Mouse (Mus musculus) kidney, postnatal 0 days (tissue): Measurements from ENCODE around the gene Ift122. TPM values are rescaled to one million over a fixed set of nuclear protein-coding genes. Genes with fewer than 3 reads are reported as not detected.

Experiments
- ATAC-seq: fragments of 200-750 bp; cut with Nextera tagmentation; replicated peaks from 2 replicates; pipeline ENCODE4 v1.8.0; 2017; ENCODE audit warnings: low read depth, moderate number of reproducible peaks, moderate TSS enrichment, moderate library complexity; ENCODE audit not compliant: low FRiP score
- DNase-seq: peaks from one replicate; pipeline ENCODE4 v3.0.0-alpha.2; 2016; ENCODE audit warnings: low spot score
- H3K27ac ChIP-seq: fragments of 300-500 bp; sonication (generic); 2 replicates; pipeline ENCODE4 v1.5.1; 2014; ENCODE audit warnings: mild to moderate bottlenecking
- H3K27me3 ChIP-seq: fragments of 300-500 bp; sonication (generic); 2 replicates; pipeline ENCODE4 v1.6.1; 2014; ENCODE audit warnings: low read length, mixed read lengths; ENCODE audit not compliant: insufficient read depth
- H3K36me3 ChIP-seq: fragments of 300-500 bp; sonication (generic); 2 replicates; pipeline ENCODE4 v1.6.1; 2014; ENCODE audit warnings: low read length, mixed read lengths; ENCODE audit not compliant: insufficient read depth
- H3K4me1 ChIP-seq: fragments of 300-500 bp; sonication (generic); replicated peaks from 2 replicates; pipeline ENCODE4 v1.6.1; 2014; ENCODE audit warnings: antibody characterized with exemption, low read length, mixed read lengths; ENCODE audit not compliant: insufficient read depth
- H3K4me2 ChIP-seq: fragments of 300-500 bp; sonication (generic); 2 replicates; pipeline ENCODE4 v1.6.1; 2014; ENCODE audit warnings: mild to moderate bottlenecking, low read length, moderate library complexity, mixed read lengths
- H3K4me3 ChIP-seq: fragments of 300-500 bp; sonication (generic); replicated peaks from 2 replicates; pipeline ENCODE4 v1.5.1; 2014; ENCODE audit warnings: low read depth, low read length
- H3K9ac ChIP-seq: fragments of 300-500 bp; sonication (generic); 2 replicates; pipeline ENCODE4 v1.6.1; 2014; ENCODE audit warnings: low read depth, low read length
- H3K9me3 ChIP-seq: fragments of 300-500 bp; sonication (generic); replicated peaks from 2 replicates; pipeline ENCODE4 v1.6.1; 2016; ENCODE audit warnings: low read length, inconsistent platforms, mixed read lengths
- CTCF ChIP-seq: IDR thresholded peaks from 2 replicates; pipeline ENCODE4 v1.5.1; 2016; ENCODE audit warnings: antibody characterized with exemption, low read depth, mild to moderate bottlenecking, moderate library complexity
- WGBS: fragments of 180-500 bp; shearing (Covaris S2); extraction: QIAGEN DNeasy Blood & Tissue Kit; methylation state at CpG from one replicate; pipeline ENCODE4 v1.1.7; 2014; 5-methylcytosine and 5-hydroxymethylcytosine counted together
- polyA plus RNA-seq: library from polyadenylated mRNA; unstranded; fragments of >200 nt; fragmentation: Nextera tagmentation; extraction: Ambion mirVana; gene quantifications from 2 replicates; pipeline ENCODE4 v1.2.1, GENCODE M21; 2015

Gene Ift122
- polyA plus RNA-seq, 1 experiment from 2014 or later: 14.9 TPM

- Histone ChIP-seq H3K36me3 (no peaks in the 10 kb centered on the region), H3K27ac (no peak overlapping the region), H3K4me1 (no peaks in the 10 kb centered on the region), H3K9me3 (no peaks in the 10 kb centered on the region), H3K4me3 (no peak overlapping the region), H3K27me3 (no peaks in the 10 kb centered on the region), H3K9ac (no peak overlapping the region), H3K4me2 (no peak overlapping the region)
- 87% methylated on average over 2 of the region's 2 CpGs for WGBS
- TF ChIP-seq CTCF: no peak
- no peak for DNase-seq
- no peak for ATAC-seq
Observed at GRCm38 (mm10) chr6:115938011-115938410, 84.7 kb downstream of the Ift122 start.

GRCm38 (mm10) chr6:115938798-115939197 lies 85.5 kb downstream of the Ift122 start:
- Histone ChIP-seq H3K9ac (no peak overlapping the region), H3K27me3 (no peaks in the 10 kb centered on the region), H3K4me2 (no peak overlapping the region), H3K9me3 (no peaks in the 10 kb centered on the region), H3K27ac (no peak overlapping the region), H3K4me1 (no peaks in the 10 kb centered on the region), H3K4me3 (no peak overlapping the region), H3K36me3 (no peaks in the 10 kb centered on the region)
- DNase-seq (no peak), ATAC-seq (no peak)
- TF ChIP-seq CTCF: no peak
- WGBS: 71% methylated on average over 1 of the region's 1 CpGs

- Histone ChIP-seq H3K4me3 (no peak overlapping the region), H3K4me2 (no peak overlapping the region), H3K4me1 (no peaks in the 10 kb centered on the region), H3K9me3 (no peaks in the 10 kb centered on the region), H3K27me3 (no peaks in the 10 kb centered on the region), H3K27ac (no peak overlapping the region), H3K9ac (no peak overlapping the region), H3K36me3 (no peaks in the 10 kb centered on the region)
- peak; percentile 84 for ATAC-seq
- 63% methylated on average over 1 of the region's 1 CpGs for WGBS
- DNase-seq: no peak
- TF ChIP-seq CTCF: no peak
Observed at GRCm38 (mm10) chr6:115940603-115941002, 87.3 kb downstream of the Ift122 start.

GRCm38 (mm10) chr6:115941128-115941527 lies 87.9 kb downstream of the Ift122 start:
- no peak for TF ChIP-seq CTCF
- Histone ChIP-seq H3K4me1 (no peaks in the 10 kb centered on the region), H3K36me3 (no peaks in the 10 kb centered on the region), H3K4me3 (no peak overlapping the region), H3K4me2 (no peak overlapping the region), H3K27me3 (no peaks in the 10 kb centered on the region), H3K27ac (no peak overlapping the region), H3K9me3 (no peaks in the 10 kb centered on the region), H3K9ac (no peak overlapping the region)
- DNase-seq: no peak
- WGBS: 19% methylated on average over 4 of the region's 12 CpGs
- no peak for ATAC-seq

- H3K27me3 ChIP-seq: no peaks in the 10 kb centered on the region
- no peaks in the 10 kb centered on the region for H3K36me3 ChIP-seq
- H3K27ac ChIP-seq: no peak overlapping the region
- no peak overlapping the region for H3K4me2 ChIP-seq
- no peaks in the 10 kb centered on the region for H3K4me1 ChIP-seq
- H3K4me3 ChIP-seq: no peak overlapping the region
- DNase-seq (no peak), ATAC-seq (no peak)
- H3K9ac ChIP-seq: no peak overlapping the region
- TF ChIP-seq CTCF: no peak
- WGBS: 69% methylated on average over 9 of the region's 9 CpGs
- H3K9me3 ChIP-seq: no peaks in the 10 kb centered on the region
Observed at GRCm38 (mm10) chr6:115943498-115944427, 90.5 kb downstream of the Ift122 start.

- H3K4me2 ChIP-seq: no peak within 1 kb of the TSS
- H3K9ac ChIP-seq: no peak within 1 kb of the TSS
- no peaks in the 10 kb centered on the region for H3K9me3 ChIP-seq
- no peaks in the 10 kb centered on the region for H3K27me3 ChIP-seq
- ATAC-seq (no peak), DNase-seq (no peak)
- TF ChIP-seq CTCF: no peak
- 87% methylated on average over 5 of the region's 5 CpGs for WGBS
- H3K4me1 ChIP-seq: no peaks in the 10 kb centered on the region
- no peak within 1 kb of the TSS for H3K4me3 ChIP-seq
- H3K36me3 ChIP-seq: no peaks in the 10 kb centered on the region
- H3K27ac ChIP-seq: no peak within 1 kb of the TSS
Observed at GRCm38 (mm10) chr6:115944638-115945037, 91.4 kb downstream of the Ift122 start, which contains the start of gene H1foo. H1foo (plus strand) TSS chr6:115944938.
